Mouse (Mus musculus): Measurements from ENCODE around the gene Otor. TPM values are rescaled to one million over a fixed set of nuclear protein-coding genes. Genes with fewer than 3 reads are reported as not detected.

The Otor gene
- 0.48 and 0.59 TPM in 2 replicates for polyA plus RNA-seq (2015; fragmentation: Nextera tagmentation; extraction: Ambion mirVana)

GRCm38 (mm10) chr2:143078198-143078851 lies at the start of gene Otor:
Gene Otor, plus strand, starts transcription at chr2:143078473.
- no peak within 1 kb of the TSS for H3K27ac ChIP-seq (replicated peaks)
- H3K4me2 ChIP-seq (replicated peaks; ENCODE audit: low read depth), result no peak within 1 kb of the TSS
- H3K36me3 ChIP-seq (ENCODE audit: control insufficient read depth, insufficient read depth, low read length), result no peaks in the 10 kb centered on the region
- TF ChIP-seq EP300 (optimal IDR thresholded peaks at IDR 0.05) (no peak), CTCF (IDR thresholded peaks at IDR 0.05; ENCODE audit: low read depth) (no peak)
- H3K9me3 ChIP-seq (ENCODE audit: control insufficient read depth, low read length), result no peaks in the 10 kb centered on the region
- 45% methylated on average over 8 of the region's 8 CpGs for WGBS
- no peak within 1 kb of the TSS for H3K4me3 ChIP-seq (ENCODE audit: low read depth, low read length)
- no peak within 1 kb of the TSS for H3K9ac ChIP-seq (ENCODE audit: low read length)
- no peaks in the 10 kb centered on the region for H3K4me1 ChIP-seq (replicated peaks; ENCODE audit: control insufficient read depth, insufficient read depth)
- DNase-seq (ENCODE audit: low spot score), result no peak
- H3K27me3 ChIP-seq (ENCODE audit: control insufficient read depth, insufficient read depth, low read length), result no peaks in the 10 kb centered on the region
- ATAC-seq (ENCODE audit: low FRiP score, low TSS enrichment), result no peak

- TF ChIP-seq CTCF (IDR thresholded peaks at IDR 0.05; ENCODE audit: low read depth) (no peak), EP300 (optimal IDR thresholded peaks at IDR 0.05) (no peak)
- ATAC-seq (ENCODE audit: low FRiP score, low TSS enrichment), result no peak
- Histone ChIP-seq H3K27me3 (ENCODE audit: control insufficient read depth, insufficient read depth, low read length) (no peaks in the 10 kb centered on the region), H3K4me3 (ENCODE audit: low read depth, low read length) (no peak overlapping the region), H3K27ac (replicated peaks) (no peak overlapping the region), H3K9ac (ENCODE audit: low read length) (no peak overlapping the region), H3K36me3 (ENCODE audit: control insufficient read depth, insufficient read depth, low read length) (no peaks in the 10 kb centered on the region), H3K4me1 (replicated peaks; ENCODE audit: control insufficient read depth, insufficient read depth) (no peaks in the 10 kb centered on the region), H3K4me2 (replicated peaks; ENCODE audit: low read depth) (no peak overlapping the region), H3K9me3 (ENCODE audit: control insufficient read depth, low read length) (no peaks in the 10 kb centered on the region)
- no peak for DNase-seq (ENCODE audit: low spot score)
- WGBS, result 88% methylated on average over 1 of the region's 1 CpGs
These were observed 47.0 kb upstream of the Otor start for GRCm38 (mm10) chr2:143031283-143031682.

- DNase-seq (ENCODE audit: low spot score) (no peak), ATAC-seq (ENCODE audit: low FRiP score, low TSS enrichment) (no peak)
- H3K9ac ChIP-seq (ENCODE audit: low read length), result no peak overlapping the region
- H3K4me3 ChIP-seq (ENCODE audit: low read depth, low read length), result no peak overlapping the region
- no peaks in the 10 kb centered on the region for H3K36me3 ChIP-seq (ENCODE audit: control insufficient read depth, insufficient read depth, low read length)
- no peaks in the 10 kb centered on the region for H3K27me3 ChIP-seq (ENCODE audit: control insufficient read depth, insufficient read depth, low read length)
- H3K9me3 ChIP-seq (ENCODE audit: control insufficient read depth, low read length), result no peaks in the 10 kb centered on the region
- TF ChIP-seq EP300 (optimal IDR thresholded peaks at IDR 0.05) (no peak), CTCF (IDR thresholded peaks at IDR 0.05; ENCODE audit: low read depth) (no peak)
- no peak overlapping the region for H3K4me2 ChIP-seq (replicated peaks; ENCODE audit: low read depth)
- no peak overlapping the region for H3K27ac ChIP-seq (replicated peaks)
- no peaks in the 10 kb centered on the region for H3K4me1 ChIP-seq (replicated peaks; ENCODE audit: control insufficient read depth, insufficient read depth)
- WGBS, result 62% methylated on average over 10 of the region's 10 CpGs
These were observed 45.7 kb upstream of the Otor start for GRCm38 (mm10) chr2:143032378-143033255.

GRCm38 (mm10) chr2:143034350-143035085 lies 43.8 kb upstream of the Otor start:
- no peak overlapping the region for H3K9ac ChIP-seq (ENCODE audit: low read length)
- TF ChIP-seq CTCF (IDR thresholded peaks at IDR 0.05; ENCODE audit: low read depth), result no peak
- H3K27ac ChIP-seq (replicated peaks), result no peak overlapping the region
- H3K27me3 ChIP-seq (ENCODE audit: control insufficient read depth, insufficient read depth, low read length), result no peaks in the 10 kb centered on the region
- WGBS, result 40% methylated on average over 7 of the region's 7 CpGs
- peak overlapping the region; percentile 39 for H3K4me2 ChIP-seq (replicated peaks; ENCODE audit: low read depth)
- DNase-seq (ENCODE audit: low spot score) (no peak), ATAC-seq (ENCODE audit: low FRiP score, low TSS enrichment) (no peak)
- H3K36me3 ChIP-seq (ENCODE audit: control insufficient read depth, insufficient read depth, low read length), result no peaks in the 10 kb centered on the region
- H3K9me3 ChIP-seq (ENCODE audit: control insufficient read depth, low read length), result no peaks in the 10 kb centered on the region
- H3K4me3 ChIP-seq (ENCODE audit: low read depth, low read length), result peak overlapping the region; percentile 1; the same call in 1 of the 2 replicates
- H3K4me1 ChIP-seq (replicated peaks; ENCODE audit: control insufficient read depth, insufficient read depth), result no peaks in the 10 kb centered on the region

GRCm38 (mm10) chr2:143035086-143035593 lies 43.1 kb upstream of the Otor start:
- DNase-seq (ENCODE audit: low spot score), result no peak
- 45% methylated on average over 10 of the region's 10 CpGs for WGBS

More at GRCm38 (mm10) chr2:143035086-143035593, 43.1 kb upstream of the Otor start:
- no peaks in the 10 kb centered on the region for H3K4me1 ChIP-seq (replicated peaks; ENCODE audit: control insufficient read depth, insufficient read depth)
- no peak overlapping the region for H3K9ac ChIP-seq (ENCODE audit: low read length)
- ATAC-seq (ENCODE audit: low FRiP score, low TSS enrichment), result no peak
- no peaks in the 10 kb centered on the region for H3K9me3 ChIP-seq (ENCODE audit: control insufficient read depth, low read length)
- H3K27me3 ChIP-seq (ENCODE audit: control insufficient read depth, insufficient read depth, low read length), result no peaks in the 10 kb centered on the region
- H3K4me2 ChIP-seq (replicated peaks; ENCODE audit: low read depth), result peak overlapping the region; percentile 39
- peak overlapping the region; percentile 1; the same call in 1 of the 2 replicates for H3K4me3 ChIP-seq (ENCODE audit: low read depth, low read length)
- no peaks in the 10 kb centered on the region for H3K36me3 ChIP-seq (ENCODE audit: control insufficient read depth, insufficient read depth, low read length)
- TF ChIP-seq EP300 (optimal IDR thresholded peaks at IDR 0.05) (no peak), CTCF (IDR thresholded peaks at IDR 0.05; ENCODE audit: low read depth) (no peak)
- H3K27ac ChIP-seq (replicated peaks), result no peak overlapping the region

Measured in stomach, postnatal 0 days (tissue).